Mouse (Mus musculus): ENCODE results near the gene Sbk1. TPM values are rescaled to one million over a fixed set of nuclear protein-coding genes. Genes with fewer than 3 reads are reported as not detected.
A peak's percentile ranks its signal among the peaks of the same experiment; 100 is the strongest.
"Not testable (repeated sequence)": the region's sequence is repeated elsewhere in the genome, so short reads cannot be mapped to it uniquely, and the experiment has no call there.

Sbk1 gene
- polyA plus RNA-seq, 1 experiment from 2014 or later = 36.3 TPM

DNA sequence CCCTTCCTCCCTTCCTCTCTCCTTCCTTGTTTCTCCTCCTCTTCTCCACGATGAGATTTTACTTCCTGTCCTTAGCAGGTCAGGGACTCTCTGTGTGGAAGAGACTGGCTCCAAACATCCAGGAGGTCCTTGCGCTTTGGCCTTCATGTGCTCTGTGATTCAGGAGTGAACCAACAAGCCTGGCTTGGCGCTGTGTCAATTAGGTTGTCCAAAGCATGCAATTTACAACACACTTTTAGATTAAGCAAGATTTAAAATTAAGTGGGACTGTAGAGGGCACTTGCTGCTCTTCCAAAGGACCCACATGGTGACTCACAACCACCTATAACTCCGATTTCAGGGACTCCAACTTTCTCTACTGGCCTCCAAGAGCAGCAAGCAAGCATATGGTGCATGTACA, 26.4 kb downstream of the Sbk1 start:
- no peaks in the 10 kb centered on the region for H3K27me3 ChIP-seq (replicated peaks; ENCODE audit: control insufficient read depth, insufficient read depth, low read length)

DNA sequence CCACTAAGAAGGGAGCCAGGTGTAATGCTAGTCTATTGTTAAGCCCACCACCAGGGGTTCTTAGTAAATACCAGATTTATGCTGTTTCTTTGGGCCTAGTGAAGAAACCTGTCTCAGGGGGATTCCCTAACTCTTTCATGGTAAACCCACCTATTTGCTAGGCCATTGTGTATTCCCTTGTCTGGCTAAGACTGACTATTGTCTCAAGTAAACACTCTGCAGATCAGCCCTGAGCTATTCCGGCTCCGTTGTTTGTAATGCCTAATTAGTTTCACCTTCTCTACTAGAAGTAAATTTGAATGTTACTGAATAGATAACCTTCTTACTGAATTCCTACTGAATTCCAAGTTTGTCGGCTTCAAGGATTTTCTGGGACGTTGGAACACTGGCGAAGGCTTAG, 29.4 kb downstream of the Sbk1 start:
- not testable (repeated sequence) for H3K4me3 ChIP-seq (ENCODE audit: low read depth, low read length); H3K9me3 ChIP-seq (ENCODE audit: control insufficient read depth, low read length); ATAC-seq (ENCODE audit: low read depth); H3K27ac ChIP-seq (replicated peaks; ENCODE audit: low read depth, low read length); H3K36me3 ChIP-seq (ENCODE audit: control insufficient read depth, insufficient read depth, low read length); DNase-seq (ENCODE audit: low spot score); H3K4me1 ChIP-seq (ENCODE audit: control insufficient read depth, insufficient read depth, low read length); H3K9ac ChIP-seq (ENCODE audit: low read depth, low read length); H3K27me3 ChIP-seq (replicated peaks; ENCODE audit: control insufficient read depth, insufficient read depth, low read length); H3K4me2 ChIP-seq (ENCODE audit: low read depth, low read length)
- 76% methylated on average over 5 of the region's 5 CpGs for WGBS

More for the DNA sequence above, 26.4 kb downstream of the Sbk1 start:
- ATAC-seq (ENCODE audit: low read depth) (no peak), DNase-seq (ENCODE audit: low spot score) (no peak)
- WGBS = 71% methylated on average over 4 of the region's 4 CpGs
- Histone ChIP-seq H3K9ac (ENCODE audit: low read depth, low read length) (no peak overlapping the region), H3K9me3 (ENCODE audit: control insufficient read depth, low read length) (no peaks in the 10 kb centered on the region), H3K4me3 (ENCODE audit: low read depth, low read length) (no peak overlapping the region), H3K4me2 (ENCODE audit: low read depth, low read length) (no peak overlapping the region), H3K27ac (replicated peaks; ENCODE audit: low read depth, low read length) (no peak overlapping the region), H3K4me1 (ENCODE audit: control insufficient read depth, insufficient read depth, low read length) (no peaks in the 10 kb centered on the region), H3K36me3 (ENCODE audit: control insufficient read depth, insufficient read depth, low read length) (peaks cover 9% of the 10 kb centered on the region; the same call in 1 of the 2 replicates)

DNA sequence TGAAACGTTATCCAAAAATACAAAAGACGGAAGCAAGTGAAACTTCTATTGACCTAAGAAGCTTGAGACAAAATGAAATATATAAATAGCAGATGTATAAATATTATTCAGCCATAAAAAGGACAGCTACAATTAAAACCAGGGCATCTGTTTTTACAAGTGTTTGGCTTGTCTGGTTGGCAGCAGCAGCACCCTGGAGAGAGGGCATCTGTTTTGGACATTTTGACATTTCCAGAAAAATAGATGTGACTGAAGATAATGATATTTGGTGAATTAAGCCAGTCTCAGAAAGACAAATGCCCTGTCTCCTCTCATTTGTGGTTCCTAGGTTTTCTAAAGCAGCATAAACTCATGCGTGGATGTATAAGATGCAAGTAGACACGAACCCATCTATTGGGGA, 39.4 kb downstream of the Sbk1 start:
- Histone ChIP-seq H3K4me1 (ENCODE audit: control insufficient read depth, insufficient read depth, low read length) (no peaks in the 10 kb centered on the region; the same call in 1 of the 2 replicates), H3K9me3 (ENCODE audit: control insufficient read depth, low read length) (no peaks in the 10 kb centered on the region), H3K36me3 (ENCODE audit: control insufficient read depth, insufficient read depth, low read length) (no peaks in the 10 kb centered on the region), H3K27me3 (replicated peaks; ENCODE audit: control insufficient read depth, insufficient read depth, low read length) (no peaks in the 10 kb centered on the region), H3K9ac (ENCODE audit: low read depth, low read length) (no peak overlapping the region), H3K4me3 (ENCODE audit: low read depth, low read length) (no peak overlapping the region), H3K4me2 (ENCODE audit: low read depth, low read length) (no peak overlapping the region), H3K27ac (replicated peaks; ENCODE audit: low read depth, low read length) (no peak overlapping the region)
- 74% methylated on average over 4 of the region's 4 CpGs for WGBS
- DNase-seq (ENCODE audit: low spot score) = no peak
- no peak for ATAC-seq (ENCODE audit: low read depth)

DNA sequence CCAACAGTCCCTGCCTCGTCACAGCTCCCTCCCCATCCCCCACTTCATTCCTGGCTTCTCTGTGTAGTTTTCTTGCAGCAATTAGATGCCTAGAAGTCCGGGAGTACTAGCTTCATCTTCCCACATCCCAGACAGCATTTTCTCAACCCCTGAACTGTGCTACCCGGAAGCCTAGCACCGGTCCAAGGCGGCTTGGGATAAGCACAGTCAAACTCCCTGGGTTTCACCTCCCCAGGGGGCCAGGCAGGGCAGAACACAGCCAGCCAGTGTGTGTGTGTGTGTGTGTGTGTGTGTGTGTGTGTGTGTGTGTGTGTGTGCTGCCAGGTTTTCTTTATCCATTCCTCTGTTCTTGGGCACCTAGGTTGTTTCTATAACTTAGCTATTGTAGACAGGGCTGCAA, 40.9 kb downstream of the Sbk1 start:
- H3K36me3 ChIP-seq (ENCODE audit: control insufficient read depth, insufficient read depth, low read length) = no peaks in the 10 kb centered on the region
- no peak overlapping the region for H3K9ac ChIP-seq (ENCODE audit: low read depth, low read length)
- no peak overlapping the region for H3K27ac ChIP-seq (replicated peaks; ENCODE audit: low read depth, low read length)
- no peaks in the 10 kb centered on the region for H3K27me3 ChIP-seq (replicated peaks; ENCODE audit: control insufficient read depth, insufficient read depth, low read length)
- ATAC-seq (ENCODE audit: low read depth) (no peak), DNase-seq (ENCODE audit: low spot score) (no peak)
- no peaks in the 10 kb centered on the region; the same call in 1 of the 2 replicates for H3K4me1 ChIP-seq (ENCODE audit: control insufficient read depth, insufficient read depth, low read length)
- WGBS = 37% methylated on average over 5 of the region's 5 CpGs
- H3K9me3 ChIP-seq (ENCODE audit: control insufficient read depth, low read length) = no peaks in the 10 kb centered on the region
- H3K4me2 ChIP-seq (ENCODE audit: low read depth, low read length) = no peak overlapping the region
- no peak overlapping the region for H3K4me3 ChIP-seq (ENCODE audit: low read depth, low read length)

DNA sequence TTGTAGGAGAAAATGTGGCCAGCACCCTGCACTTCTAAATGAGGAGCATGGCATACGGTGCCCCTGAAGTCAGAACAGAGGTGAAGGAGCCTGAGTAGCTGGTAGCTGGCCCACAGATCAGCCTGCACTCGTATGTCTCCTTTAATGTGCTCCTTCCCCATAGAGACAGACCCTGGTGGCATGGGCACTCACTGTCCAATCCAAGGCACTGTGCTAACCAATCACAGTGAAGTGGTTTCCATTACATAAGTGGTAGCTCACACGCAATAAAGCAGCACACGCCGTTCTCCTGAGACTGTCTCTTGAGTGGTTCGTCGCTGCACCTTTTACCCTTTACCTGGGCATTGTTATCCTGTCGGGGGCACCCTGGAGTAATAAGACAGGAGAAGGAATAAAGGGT, 41.9 kb downstream of the Sbk1 start:
- no peak overlapping the region for H3K27ac ChIP-seq (replicated peaks; ENCODE audit: low read depth, low read length)
- no peaks in the 10 kb centered on the region for H3K9me3 ChIP-seq (ENCODE audit: control insufficient read depth, low read length)
- WGBS = 69% methylated on average over 8 of the region's 8 CpGs
- no peaks in the 10 kb centered on the region for H3K27me3 ChIP-seq (replicated peaks; ENCODE audit: control insufficient read depth, insufficient read depth, low read length)
- no peaks in the 10 kb centered on the region for H3K36me3 ChIP-seq (ENCODE audit: control insufficient read depth, insufficient read depth, low read length)
- no peaks in the 10 kb centered on the region; the same call in 1 of the 2 replicates for H3K4me1 ChIP-seq (ENCODE audit: control insufficient read depth, insufficient read depth, low read length)
- no peak overlapping the region for H3K9ac ChIP-seq (ENCODE audit: low read depth, low read length)
- ATAC-seq (ENCODE audit: low read depth) (no peak), DNase-seq (ENCODE audit: low spot score) (no peak)
- no peak overlapping the region for H3K4me3 ChIP-seq (ENCODE audit: low read depth, low read length)
- H3K4me2 ChIP-seq (ENCODE audit: low read depth, low read length) = no peak overlapping the region

DNA sequence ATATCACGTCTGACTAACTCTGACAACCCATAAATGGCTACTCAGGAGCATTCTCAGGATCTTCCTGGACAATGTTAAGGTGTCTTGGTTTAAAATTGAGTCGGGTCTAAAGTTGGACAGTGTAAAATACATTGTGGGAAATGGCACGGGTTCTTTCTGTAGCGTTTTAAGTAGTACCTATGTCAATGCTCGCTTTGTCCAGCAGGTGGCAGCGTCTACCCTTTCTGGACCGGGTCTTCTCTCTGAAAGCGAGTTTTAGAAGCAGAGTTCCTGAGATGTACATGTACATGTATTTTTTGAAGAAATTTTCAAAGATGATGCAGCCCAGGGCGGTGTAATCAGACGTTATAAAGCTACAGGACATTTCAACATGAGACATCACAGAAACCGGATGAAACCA, 51.3 kb downstream of the Sbk1 start:
- 9% methylated on average over 11 of the region's 11 CpGs for WGBS
- H3K4me2 ChIP-seq (ENCODE audit: low read depth, low read length) = no peak overlapping the region
- peaks cover 8% of the 10 kb centered on the region; the same call in 1 of the 2 replicates for H3K27me3 ChIP-seq (replicated peaks; ENCODE audit: control insufficient read depth, insufficient read depth, low read length)

DNA sequence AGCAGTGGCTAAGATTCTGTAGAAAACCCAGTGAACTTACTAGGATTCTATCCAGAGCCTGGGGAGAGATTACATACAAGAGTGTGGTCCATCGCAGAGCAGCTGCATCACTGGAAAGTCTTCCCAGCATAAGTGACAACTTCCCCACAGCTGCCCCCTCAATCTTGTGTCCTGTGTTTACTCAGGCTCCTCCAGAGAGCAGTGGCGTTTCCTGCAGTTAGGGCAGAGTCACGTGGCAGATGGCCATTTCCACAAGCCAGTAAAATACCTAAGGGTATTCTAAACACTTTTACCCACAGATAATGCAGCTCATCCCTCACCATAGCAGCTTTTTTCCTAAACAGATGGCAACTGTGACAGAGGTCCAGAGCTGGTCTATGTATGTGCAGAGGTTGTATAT, 52.4 kb downstream of the Sbk1 start:
- no peaks in the 10 kb centered on the region for H3K4me1 ChIP-seq (ENCODE audit: control insufficient read depth, insufficient read depth, low read length)
- H3K36me3 ChIP-seq (ENCODE audit: control insufficient read depth, insufficient read depth, low read length) = no peaks in the 10 kb centered on the region
- no peak overlapping the region for H3K4me2 ChIP-seq (ENCODE audit: low read depth, low read length)
- H3K27me3 ChIP-seq (replicated peaks; ENCODE audit: control insufficient read depth, insufficient read depth, low read length) = peaks cover 8% of the 10 kb centered on the region; the same call in 1 of the 2 replicates
- no peak overlapping the region for H3K4me3 ChIP-seq (ENCODE audit: low read depth, low read length)
- no peaks in the 10 kb centered on the region for H3K9me3 ChIP-seq (ENCODE audit: control insufficient read depth, low read length)
- DNase-seq (ENCODE audit: low spot score) = peak; percentile 10
- no peak overlapping the region for H3K9ac ChIP-seq (ENCODE audit: low read depth, low read length)
- 23% methylated on average over 3 of the region's 3 CpGs for WGBS
- no peak for ATAC-seq (ENCODE audit: low read depth)
- peak overlapping the region; percentile 15; the same call in 1 of the 2 replicates for H3K27ac ChIP-seq (replicated peaks; ENCODE audit: low read depth, low read length)

More for the DNA sequence above, 51.3 kb downstream of the Sbk1 start:
- Histone ChIP-seq H3K4me3 (ENCODE audit: low read depth, low read length) (no peak overlapping the region), H3K36me3 (ENCODE audit: control insufficient read depth, insufficient read depth, low read length) (no peaks in the 10 kb centered on the region), H3K9ac (ENCODE audit: low read depth, low read length) (no peak overlapping the region), H3K27ac (replicated peaks; ENCODE audit: low read depth, low read length) (no peak overlapping the region), H3K9me3 (ENCODE audit: control insufficient read depth, low read length) (no peaks in the 10 kb centered on the region), H3K4me1 (ENCODE audit: control insufficient read depth, insufficient read depth, low read length) (no peaks in the 10 kb centered on the region)
- DNase-seq (ENCODE audit: low spot score) (peak; percentile 89), ATAC-seq (ENCODE audit: low read depth) (0 out of 2 replicates have a peak, but pooled peaks have one; percentile 44)

DNA sequence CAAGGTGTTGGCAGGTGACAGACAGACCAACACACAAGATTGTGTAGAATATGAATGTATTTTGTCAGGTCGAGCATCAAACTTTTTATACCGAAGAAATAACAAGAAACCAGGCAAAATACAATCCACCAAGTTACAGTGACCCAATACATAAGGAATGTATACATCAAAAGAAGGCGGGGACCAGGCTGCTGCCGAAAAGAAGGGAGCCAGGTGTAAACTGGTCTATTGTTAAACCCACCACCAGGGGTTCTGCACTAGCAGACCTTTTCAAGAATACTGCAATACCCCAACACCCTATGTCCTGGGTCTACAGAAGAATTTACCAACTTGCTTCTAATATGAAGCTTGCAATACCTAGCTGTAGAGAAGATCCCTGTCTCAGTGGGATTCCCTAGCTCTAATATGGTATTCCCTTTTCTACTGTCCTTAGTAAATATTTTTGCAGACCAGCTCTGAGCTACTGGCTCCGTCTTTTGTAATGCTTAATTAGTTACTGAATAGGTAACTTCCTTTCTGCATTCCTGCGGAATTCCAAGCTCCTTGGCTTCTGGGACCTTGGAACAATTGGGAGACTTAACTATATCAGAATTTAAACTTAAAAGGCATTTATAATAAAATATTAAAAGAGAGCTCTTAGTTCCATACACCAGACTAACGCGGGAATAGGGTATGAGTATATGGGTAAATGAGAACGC, 53.3 kb downstream of the Sbk1 start:
- not testable (repeated sequence) for H3K9me3 ChIP-seq (ENCODE audit: control insufficient read depth, low read length); H3K9ac ChIP-seq (ENCODE audit: low read depth, low read length); DNase-seq (ENCODE audit: low spot score); H3K27me3 ChIP-seq (replicated peaks; ENCODE audit: control insufficient read depth, insufficient read depth, low read length); H3K27ac ChIP-seq (replicated peaks; ENCODE audit: low read depth, low read length); H3K4me3 ChIP-seq (ENCODE audit: low read depth, low read length); H3K36me3 ChIP-seq (ENCODE audit: control insufficient read depth, insufficient read depth, low read length); ATAC-seq (ENCODE audit: low read depth); H3K4me1 ChIP-seq (ENCODE audit: control insufficient read depth, insufficient read depth, low read length); H3K4me2 ChIP-seq (ENCODE audit: low read depth, low read length)
- WGBS = 19% methylated on average over 9 of the region's 9 CpGs

DNA sequence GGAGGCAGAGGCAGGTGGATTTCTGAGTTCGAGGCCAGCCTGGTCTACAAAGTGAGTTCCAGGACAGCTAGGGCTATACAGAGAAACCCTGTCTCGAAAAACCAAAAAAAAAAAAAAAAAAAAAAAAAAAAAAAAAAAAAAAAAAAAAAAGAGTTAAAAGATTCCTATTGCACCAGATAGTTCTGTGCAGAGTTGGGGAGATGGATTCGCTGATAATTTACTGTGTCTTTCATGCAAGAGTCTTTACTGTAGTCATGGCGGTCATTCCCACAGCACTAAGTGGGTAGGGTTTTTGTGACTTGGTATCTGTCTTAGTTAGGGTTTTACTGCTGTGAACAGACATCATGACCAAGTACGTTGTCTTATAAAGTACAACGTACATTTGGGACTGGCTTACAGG, 56.4 kb downstream of the Sbk1 start:
- 81% methylated on average over 5 of the region's 6 CpGs for WGBS

More for the DNA sequence above, 56.4 kb downstream of the Sbk1 start:
- not testable (repeated sequence) for DNase-seq (ENCODE audit: low spot score); ATAC-seq (ENCODE audit: low read depth); H3K4me2 ChIP-seq (ENCODE audit: low read depth, low read length); H3K36me3 ChIP-seq (ENCODE audit: control insufficient read depth, insufficient read depth, low read length); H3K27ac ChIP-seq (replicated peaks; ENCODE audit: low read depth, low read length); H3K9me3 ChIP-seq (ENCODE audit: control insufficient read depth, low read length); H3K9ac ChIP-seq (ENCODE audit: low read depth, low read length); H3K4me1 ChIP-seq (ENCODE audit: control insufficient read depth, insufficient read depth, low read length); H3K27me3 ChIP-seq (replicated peaks; ENCODE audit: control insufficient read depth, insufficient read depth, low read length); H3K4me3 ChIP-seq (ENCODE audit: low read depth, low read length)
